Mouse (Mus musculus): Measurements from ENCODE around the gene Olfr101. TPM values are rescaled to one million over a fixed set of nuclear protein-coding genes. Genes with fewer than 3 reads are reported as not detected.

Gene Olfr101
- not detected in 2 replicates for polyA plus RNA-seq (2015; fragmentation: Nextera tagmentation; extraction: Ambion mirVana)

GRCm38 (mm10) chr17:37304213-37304612 lies at the start of gene Olfr101:
Gene Olfr101 (minus strand): TSS chr17:37304313.
- no peak within 1 kb of the TSS for H3K9ac ChIP-seq (ENCODE audit: low read depth, low read length)
- H3K4me3 ChIP-seq (ENCODE audit: low read depth, low read length) = no peak within 1 kb of the TSS
- WGBS (ENCODE audit: insufficient replicate concordance) = 52% methylated on average over 4 of the region's 4 CpGs
- H3K9me3 ChIP-seq (replicated peaks; ENCODE audit: control insufficient read depth, low read length) = no peaks in the 10 kb centered on the region
- H3K36me3 ChIP-seq (ENCODE audit: control insufficient read depth, insufficient read depth) = no peaks in the 10 kb centered on the region
- H3K4me2 ChIP-seq (ENCODE audit: low read depth, low read length) = no peak within 1 kb of the TSS
- no peaks in the 10 kb centered on the region for H3K4me1 ChIP-seq (ENCODE audit: control insufficient read depth, low read depth, low read length)
- no peak within 1 kb of the TSS for H3K27ac ChIP-seq (ENCODE audit: low read length)
- H3K27me3 ChIP-seq (ENCODE audit: control insufficient read depth, insufficient read depth, low read depth, low read length) = no peaks in the 10 kb centered on the region
- no peak for ATAC-seq (ENCODE audit: low read depth)

- H3K9ac ChIP-seq (ENCODE audit: low read depth, low read length) = no peak within 1 kb of the TSS
- 72% methylated on average over 2 of the region's 2 CpGs for WGBS (ENCODE audit: insufficient replicate concordance)
- no peak within 1 kb of the TSS for H3K4me2 ChIP-seq (ENCODE audit: low read depth, low read length)
- no peaks in the 10 kb centered on the region for H3K27me3 ChIP-seq (ENCODE audit: control insufficient read depth, insufficient read depth, low read depth, low read length)
- no peak within 1 kb of the TSS for H3K27ac ChIP-seq (ENCODE audit: low read length)
- H3K4me1 ChIP-seq (ENCODE audit: control insufficient read depth, low read depth, low read length) = no peaks in the 10 kb centered on the region
- ATAC-seq (ENCODE audit: low read depth) = no peak
- no peaks in the 10 kb centered on the region for H3K36me3 ChIP-seq (ENCODE audit: control insufficient read depth, insufficient read depth)
- no peaks in the 10 kb centered on the region for H3K9me3 ChIP-seq (replicated peaks; ENCODE audit: control insufficient read depth, low read length)
- H3K4me3 ChIP-seq (ENCODE audit: low read depth, low read length) = no peak within 1 kb of the TSS
Measured at GRCm38 (mm10) chr17:37339598-37339997, 35.5 kb upstream of the Olfr101 start, which contains the start of gene Olfr103. Gene Olfr103 (minus strand): TSS chr17:37339698.

- ATAC-seq (ENCODE audit: low read depth) = no peak
- Histone ChIP-seq H3K36me3 (ENCODE audit: control insufficient read depth, insufficient read depth) (no peaks in the 10 kb centered on the region), H3K27me3 (ENCODE audit: control insufficient read depth, insufficient read depth, low read depth, low read length) (no peaks in the 10 kb centered on the region), H3K4me3 (ENCODE audit: low read depth, low read length) (no peak within 1 kb of the TSS), H3K4me2 (ENCODE audit: low read depth, low read length) (no peak within 1 kb of the TSS), H3K9me3 (replicated peaks; ENCODE audit: control insufficient read depth, low read length) (no peaks in the 10 kb centered on the region; the same call in 1 of the 2 replicates), H3K9ac (ENCODE audit: low read depth, low read length) (no peak within 1 kb of the TSS), H3K4me1 (ENCODE audit: control insufficient read depth, low read depth, low read length) (no peaks in the 10 kb centered on the region), H3K27ac (ENCODE audit: low read length) (no peak within 1 kb of the TSS)
Measured at GRCm38 (mm10) chr17:37316954-37317353, 12.8 kb upstream of the Olfr101 start, which contains the start of gene Olfr102. Gene Olfr102 (minus strand): TSS chr17:37317054.

- Histone ChIP-seq H3K4me3 (ENCODE audit: low read depth, low read length) (no peak overlapping the region), H3K9me3 (replicated peaks; ENCODE audit: control insufficient read depth, low read length) (no peaks in the 10 kb centered on the region), H3K4me2 (ENCODE audit: low read depth, low read length) (no peak overlapping the region), H3K36me3 (ENCODE audit: control insufficient read depth, insufficient read depth) (no peaks in the 10 kb centered on the region), H3K9ac (ENCODE audit: low read depth, low read length) (no peak overlapping the region), H3K27me3 (ENCODE audit: control insufficient read depth, insufficient read depth, low read depth, low read length) (no peaks in the 10 kb centered on the region), H3K27ac (ENCODE audit: low read length) (no peak overlapping the region), H3K4me1 (ENCODE audit: control insufficient read depth, low read depth, low read length) (no peaks in the 10 kb centered on the region)
- no peak for ATAC-seq (ENCODE audit: low read depth)
- 30% methylated on average over 2 of the region's 2 CpGs for WGBS (ENCODE audit: insufficient replicate concordance)
Measured at GRCm38 (mm10) chr17:37310146-37310699, 6.1 kb upstream of the Olfr101 start.

- Histone ChIP-seq H3K27ac (ENCODE audit: low read length) (no peak overlapping the region), H3K36me3 (ENCODE audit: control insufficient read depth, insufficient read depth) (no peaks in the 10 kb centered on the region), H3K9ac (ENCODE audit: low read depth, low read length) (no peak overlapping the region), H3K27me3 (ENCODE audit: control insufficient read depth, insufficient read depth, low read depth, low read length) (no peaks in the 10 kb centered on the region), H3K9me3 (replicated peaks; ENCODE audit: control insufficient read depth, low read length) (no peaks in the 10 kb centered on the region), H3K4me2 (ENCODE audit: low read depth, low read length) (no peak overlapping the region), H3K4me3 (ENCODE audit: low read depth, low read length) (no peak overlapping the region), H3K4me1 (ENCODE audit: control insufficient read depth, low read depth, low read length) (no peaks in the 10 kb centered on the region)
- no peak for ATAC-seq (ENCODE audit: low read depth)
- 31% methylated on average over 4 of the region's 4 CpGs for WGBS (ENCODE audit: insufficient replicate concordance)
Measured at GRCm38 (mm10) chr17:37308483-37308882, 4.4 kb upstream of the Olfr101 start.

GRCm38 (mm10) chr17:37283360-37283759 lies 20.8 kb downstream of the Olfr101 start, which contains the start of gene Olfr99:
Gene Olfr99 (minus strand): TSS chr17:37283460.
- H3K4me3 ChIP-seq (ENCODE audit: low read depth, low read length) = no peak within 1 kb of the TSS

GRCm38 (mm10) chr17:37280331-37280730 lies 23.8 kb downstream of the Olfr101 start:
- Histone ChIP-seq H3K36me3 (ENCODE audit: control insufficient read depth, insufficient read depth) (no peaks in the 10 kb centered on the region), H3K9ac (ENCODE audit: low read depth, low read length) (no peak overlapping the region), H3K27ac (ENCODE audit: low read length) (no peak overlapping the region), H3K4me2 (ENCODE audit: low read depth, low read length) (no peak overlapping the region), H3K27me3 (ENCODE audit: control insufficient read depth, insufficient read depth, low read depth, low read length) (no peaks in the 10 kb centered on the region), H3K9me3 (replicated peaks; ENCODE audit: control insufficient read depth, low read length) (no peaks in the 10 kb centered on the region), H3K4me1 (ENCODE audit: control insufficient read depth, low read depth, low read length) (no peaks in the 10 kb centered on the region), H3K4me3 (ENCODE audit: low read depth, low read length) (no peak overlapping the region)
- 56% methylated on average over 1 of the region's 1 CpGs for WGBS (ENCODE audit: insufficient replicate concordance)
- ATAC-seq (ENCODE audit: low read depth) = no peak

More at GRCm38 (mm10) chr17:37283360-37283759, 20.8 kb downstream of the Olfr101 start, which contains the start of gene Olfr99:
- Histone ChIP-seq H3K9ac (ENCODE audit: low read depth, low read length) (no peak within 1 kb of the TSS), H3K27me3 (ENCODE audit: control insufficient read depth, insufficient read depth, low read depth, low read length) (no peaks in the 10 kb centered on the region), H3K36me3 (ENCODE audit: control insufficient read depth, insufficient read depth) (no peaks in the 10 kb centered on the region), H3K27ac (ENCODE audit: low read length) (no peak within 1 kb of the TSS), H3K4me1 (ENCODE audit: control insufficient read depth, low read depth, low read length) (no peaks in the 10 kb centered on the region), H3K4me2 (ENCODE audit: low read depth, low read length) (no peak within 1 kb of the TSS), H3K9me3 (replicated peaks; ENCODE audit: control insufficient read depth, low read length) (no peaks in the 10 kb centered on the region)
- 62% methylated on average over 1 of the region's 1 CpGs for WGBS (ENCODE audit: insufficient replicate concordance)
- ATAC-seq (ENCODE audit: low read depth) = no peak

- no peaks in the 10 kb centered on the region for H3K4me1 ChIP-seq (ENCODE audit: control insufficient read depth, low read depth, low read length)
- H3K9ac ChIP-seq (ENCODE audit: low read depth, low read length) = no peak overlapping the region
- no peaks in the 10 kb centered on the region for H3K36me3 ChIP-seq (ENCODE audit: control insufficient read depth, insufficient read depth)
- no peak overlapping the region for H3K27ac ChIP-seq (ENCODE audit: low read length)
- ATAC-seq (ENCODE audit: low read depth) = no peak
- no peaks in the 10 kb centered on the region for H3K27me3 ChIP-seq (ENCODE audit: control insufficient read depth, insufficient read depth, low read depth, low read length)
- no peak overlapping the region for H3K4me2 ChIP-seq (ENCODE audit: low read depth, low read length)
- no peaks in the 10 kb centered on the region for H3K9me3 ChIP-seq (replicated peaks; ENCODE audit: control insufficient read depth, low read length)
- H3K4me3 ChIP-seq (ENCODE audit: low read depth, low read length) = no peak overlapping the region
Measured at GRCm38 (mm10) chr17:37276573-37276972, 27.5 kb downstream of the Olfr101 start.

- Histone ChIP-seq H3K4me2 (ENCODE audit: low read depth, low read length) (no peak overlapping the region), H3K36me3 (ENCODE audit: control insufficient read depth, insufficient read depth) (no peaks in the 10 kb centered on the region), H3K4me1 (ENCODE audit: control insufficient read depth, low read depth, low read length) (no peaks in the 10 kb centered on the region; the same call in 1 of the 2 replicates), H3K4me3 (ENCODE audit: low read depth, low read length) (no peak overlapping the region), H3K27ac (ENCODE audit: low read length) (no peak overlapping the region), H3K9me3 (replicated peaks; ENCODE audit: control insufficient read depth, low read length) (no peaks in the 10 kb centered on the region), H3K9ac (ENCODE audit: low read depth, low read length) (no peak overlapping the region), H3K27me3 (ENCODE audit: control insufficient read depth, insufficient read depth, low read depth, low read length) (no peaks in the 10 kb centered on the region)
- ATAC-seq (ENCODE audit: low read depth) = no peak
- WGBS (ENCODE audit: insufficient replicate concordance) = 48% methylated on average over 2 of the region's 2 CpGs
Measured at GRCm38 (mm10) chr17:37275626-37276248, 28.4 kb downstream of the Olfr101 start.

Data from liver, embryonic 16.5 days (tissue).